Mouse (Mus musculus): ENCODE data around the gene Rps27l.

- TF ChIP-seq CTCF (IDR thresholded peaks at IDR 0.05; ENCODE audit: low read depth, low read length) (no peak), POLR2A (IDR thresholded peaks at IDR 0.05; ENCODE audit: extremely low read depth, insufficient read depth, low read length) (no peak)
These were observed 15.6 kb downstream of the Rps27l start for GRCm38 (mm10) chr9:66961478-66961877.

Data from liver, adult 2 months (tissue).